Mouse (Mus musculus): ENCODE data around the gene Gm17727.
"Not testable (repeated sequence)": the region's sequence is repeated elsewhere in the genome, so short reads cannot be mapped to it uniquely, and the experiment has no call there.

The Gm17727 gene

DNA sequence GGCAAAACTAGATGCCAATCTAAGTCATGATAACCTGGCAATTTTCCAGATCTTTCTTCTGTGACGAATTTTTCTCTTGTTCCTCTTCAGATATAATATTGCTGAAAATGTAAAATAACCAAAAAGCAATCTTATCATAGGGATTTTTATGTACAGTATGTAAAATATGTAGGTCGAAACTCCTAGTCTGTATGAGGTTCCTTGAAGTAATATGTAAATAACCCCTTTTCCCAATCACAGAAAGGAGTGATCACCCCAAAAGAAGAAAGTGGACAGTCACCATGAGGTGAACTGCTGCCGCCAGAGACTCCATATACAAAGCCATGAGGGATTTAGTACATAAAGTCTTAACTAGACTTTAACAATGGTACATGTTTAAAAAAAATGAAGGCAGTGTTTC is at the start of gene Gm17727:
TSS of gene Gm17727 (minus strand) at position 101 of the 400 bp plus-strand sequence.
- no peak for DNase-seq (ENCODE audit: low spot score)

DNA sequence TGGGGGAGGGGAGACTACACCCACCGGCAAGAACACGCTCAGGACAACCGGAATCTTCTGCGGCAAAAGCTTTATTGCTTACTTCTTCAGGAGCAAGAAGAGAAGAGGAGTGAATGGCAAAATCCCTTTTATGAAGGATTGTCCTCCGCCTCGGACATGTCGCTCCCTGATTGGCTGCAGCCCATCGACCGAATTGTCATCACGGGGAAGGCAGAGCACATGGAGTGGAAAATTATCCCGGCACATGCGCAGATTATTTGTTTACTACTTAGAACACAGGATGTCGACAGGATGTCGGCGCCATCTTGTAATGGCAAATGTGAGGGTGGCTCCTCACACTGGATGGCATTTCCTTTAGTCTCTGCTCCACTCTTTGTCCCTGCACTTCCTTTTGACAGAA is 40.0 kb upstream of the Gm17727 start:
- not testable (repeated sequence) for DNase-seq (ENCODE audit: low spot score)

DNA sequence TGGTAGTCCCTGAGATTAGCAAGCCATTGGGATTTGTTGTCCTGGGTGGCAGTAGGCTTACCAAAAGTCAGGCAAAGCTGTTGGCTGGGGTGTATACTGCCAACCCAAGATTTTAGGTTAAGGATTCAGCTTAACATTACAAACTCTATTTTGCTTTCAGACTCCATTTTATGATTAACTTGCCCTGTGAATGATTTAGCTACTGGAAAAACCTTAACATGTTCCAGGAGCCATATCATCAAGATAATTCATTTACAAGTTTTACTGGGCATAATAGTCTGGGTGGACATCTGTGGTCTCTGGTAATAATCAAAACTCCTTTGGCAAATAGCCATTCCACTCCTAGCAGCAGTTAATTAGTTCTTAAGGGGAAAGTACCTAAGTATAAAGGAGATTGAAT is 20.2 kb upstream of the Gm17727 start:
- DNase-seq (ENCODE audit: low spot score) = no peak

DNA sequence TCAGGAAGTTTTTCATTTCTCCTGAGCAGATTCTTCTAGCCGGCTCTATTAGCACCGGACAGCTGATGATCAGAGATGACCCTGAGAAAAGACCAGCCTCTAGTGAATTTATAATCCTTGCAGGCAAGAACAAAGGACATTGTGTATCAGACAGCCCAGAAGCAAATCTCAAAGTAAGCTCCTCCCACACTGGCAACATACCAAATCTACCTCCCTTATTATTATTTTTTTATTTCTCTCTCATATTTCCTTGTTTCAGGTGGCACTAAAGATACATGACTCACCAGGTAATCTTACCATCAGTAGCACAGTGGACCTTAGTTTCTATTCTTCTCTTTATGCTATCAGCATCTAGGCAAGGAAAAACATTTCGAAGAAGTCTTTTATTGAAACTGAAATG is 12.1 kb upstream of the Gm17727 start, which contains the start of the genes Gm27235 and D730048I06Rik:
TSS of gene Gm27235 (minus strand) at position 101 of the 400 bp plus-strand sequence.
TSS of gene D730048I06Rik (minus strand) at position 112 of the 400 bp plus-strand sequence.
- no peak for DNase-seq (ENCODE audit: low spot score)

DNA sequence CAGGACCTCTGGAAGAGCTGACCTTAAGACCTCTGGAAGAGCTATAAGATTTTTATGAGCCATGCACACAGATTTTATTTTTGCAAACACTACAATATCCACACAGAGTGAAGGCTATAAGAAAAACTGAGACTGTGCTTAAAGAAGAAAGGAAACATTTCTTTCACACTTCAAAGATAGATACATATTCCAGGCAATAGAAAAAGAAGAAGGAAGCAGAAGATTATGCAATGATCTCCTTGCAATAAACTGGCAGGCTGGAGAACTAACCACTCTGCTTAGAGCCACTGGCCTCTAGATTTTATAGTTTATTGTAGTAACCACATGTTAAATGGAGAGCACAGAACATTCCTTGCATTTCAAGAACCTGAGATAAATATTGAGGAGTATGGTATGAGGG is 21.1 kb downstream of the Gm17727 start:
- DNase-seq (ENCODE audit: low spot score) = no peak

DNA sequence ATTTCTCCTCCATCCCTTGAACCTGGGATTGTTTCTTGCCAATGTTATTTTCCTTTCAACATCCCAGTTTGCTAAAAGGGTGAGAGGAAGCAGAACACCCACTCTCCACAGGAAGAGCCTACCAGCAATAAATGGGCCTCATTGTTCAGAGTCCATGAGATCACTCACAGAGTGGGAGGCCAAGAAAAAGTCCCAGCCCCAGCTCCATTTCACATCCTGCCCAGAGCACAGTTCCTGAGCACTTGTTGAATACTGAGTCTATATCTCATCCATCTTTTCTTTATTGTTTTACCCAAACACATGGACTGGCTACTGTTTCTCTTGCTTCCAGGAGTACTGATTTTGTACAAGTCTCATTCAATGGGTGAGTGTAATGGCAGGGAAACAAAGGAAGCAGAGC is 37.2 kb downstream of the Gm17727 start, which contains the start of gene Gm17677:
TSS of gene Gm17677 (plus strand) at position 301 of the 400 bp plus-strand sequence.
- DNase-seq (ENCODE audit: low spot score) = no peak
